Mouse (Mus musculus) urinary bladder, adult 18-20 months (tissue): ENCODE results near the gene Mlx.
"Not testable (repeated sequence)": the region's sequence is repeated elsewhere in the genome, so short reads cannot be mapped to it uniquely, and the experiment has no call there.

Experiments
- DNase-seq, 2 experiments: peaks; one replicate each; pipeline ENCODE4 v3.0.0; 2022; ENCODE audit warnings: low spot score in 2 of 2, mixed read lengths in 2 of 2

Mlx gene

GRCm38 (mm10) chr11:101098231-101098630 is 11.2 kb downstream of the Mlx start:
- DNase-seq = no peak

- peak in 1 of 2 experiments; percentile 53 for DNase-seq
Measured at GRCm38 (mm10) chr11:101103011-101103410, 15.9 kb downstream of the Mlx start.

GRCm38 (mm10) chr11:101109351-101109750 is 22.3 kb downstream of the Mlx start:
- no peak for DNase-seq

GRCm38 (mm10) chr11:101110708-101111107 is 23.6 kb downstream of the Mlx start:
- DNase-seq = no peak

- DNase-seq = no peak
Measured at GRCm38 (mm10) chr11:101111178-101111577, 24.1 kb downstream of the Mlx start.

- no peak for DNase-seq
Measured at GRCm38 (mm10) chr11:101112186-101112585, 25.1 kb downstream of the Mlx start.

- DNase-seq = no peak
Measured at GRCm38 (mm10) chr11:101115564-101115963, 28.5 kb downstream of the Mlx start.

GRCm38 (mm10) chr11:101118105-101118504 is 31.0 kb downstream of the Mlx start:
- no peak for DNase-seq

GRCm38 (mm10) chr11:101119131-101119760 is 32.2 kb downstream of the Mlx start:
- DNase-seq = no peak

GRCm38 (mm10) chr11:101119761-101120544 is 32.9 kb downstream of the Mlx start, which contains the start of the genes Retreg3 and Tubg1:
TSS of gene Retreg3 (minus strand) at chr11:101119893.
TSS of gene Tubg1 (plus strand) at chr11:101119938.
- DNase-seq = peak; percentile 94 to 97

GRCm38 (mm10) chr11:101120545-101121188 is 33.6 kb downstream of the Mlx start:
- DNase-seq = no peak

- DNase-seq = not testable (repeated sequence)
Measured at GRCm38 (mm10) chr11:101124494-101124893, 37.4 kb downstream of the Mlx start.

GRCm38 (mm10) chr11:101125008-101125407 is 37.9 kb downstream of the Mlx start:
- DNase-seq = not testable (repeated sequence)

- DNase-seq = no peak
Measured at GRCm38 (mm10) chr11:101127075-101127474, 40.0 kb downstream of the Mlx start.

GRCm38 (mm10) chr11:101128996-101129577 is 42.0 kb downstream of the Mlx start:
- no peak for DNase-seq

GRCm38 (mm10) chr11:101130056-101130756 is 43.1 kb downstream of the Mlx start:
- DNase-seq = no peak

- no peak for DNase-seq
Measured at GRCm38 (mm10) chr11:101131187-101131586, 44.1 kb downstream of the Mlx start.

- no peak for DNase-seq
Measured at GRCm38 (mm10) chr11:101131701-101132100, 44.6 kb downstream of the Mlx start.

GRCm38 (mm10) chr11:101133037-101133436 is 46.0 kb downstream of the Mlx start:
- no peak for DNase-seq

- no peak for DNase-seq
Measured at GRCm38 (mm10) chr11:101134217-101134865, 47.3 kb downstream of the Mlx start.

GRCm38 (mm10) chr11:101137000-101137399 is 49.9 kb downstream of the Mlx start:
- DNase-seq = no peak
